Mouse (Mus musculus): ENCODE results near the gene Kdm6b. TPM values are rescaled to one million over a fixed set of nuclear protein-coding genes. Genes with fewer than 3 reads are reported as not detected.
A peak's percentile ranks its signal among the peaks of the same experiment; 100 is the strongest.

The Kdm6b gene
- total and polyA plus RNA-seq, 3 experiments, result 0.66 to 7.2 (median 5.7) TPM

- dilution Hi-C loops (cut with MboI; ENCODE audit: extremely low pct_ligation_motif_present, extremely low pct_unique_long_range_greater_than_20kb, low sequenced_read_pairs), result no loop called here
- DNase-seq (ENCODE audit: extremely low read depth), result peak; percentile 93
- peaks cover 13 to 39% of the 10 kb centered on the region in 2 experiments for H3K36me3 ChIP-seq (replicated peaks in 1 of 2; ENCODE audit: control insufficient read depth in 1 of 2, insufficient read depth in 1 of 2, low read length in 1 of 2)
- peaks cover 3% of the 10 kb centered on the region; the same call in 1 of the 2 replicates for H3K79me2 ChIP-seq (replicated peaks; ENCODE audit: control insufficient read depth, extremely low read depth, insufficient read depth, poor library complexity, severe bottlenecking)
- H3K9me3 ChIP-seq (replicated peaks; ENCODE audit: low read length), result no peaks in the 10 kb centered on the region
- TF ChIP-seq NELFE (IDR thresholded peaks at IDR 0.05; ENCODE audit: low read depth, low read length) (peak; percentile 56), ETS1 (conservative IDR thresholded peaks at IDR 0.05; ENCODE audit: low read depth, low read length) (no peak), MAZ (IDR thresholded peaks at IDR 0.05; ENCODE audit: low read depth, low read length) (peak; percentile 67; the same call in 1 of the 2 replicates), TBP (conservative IDR thresholded peaks at IDR 0.05; ENCODE audit: low read depth, low read length) (no peak; the same call in 1 of the 2 replicates), EP300 (IDR thresholded peaks at IDR 0.05; ENCODE audit: low read length) (no peak; the same call in 1 of the 2 replicates), ELF1 (IDR thresholded peaks at IDR 0.05; ENCODE audit: low read depth, low read length) (peak; percentile 45), MXI1 (IDR thresholded peaks at IDR 0.05; ENCODE audit: low read depth, low read length) (no peak), USF2 (conservative IDR thresholded peaks at IDR 0.05; ENCODE audit: low read depth, low read length) (no peak), CHD1 (IDR thresholded peaks at IDR 0.05; ENCODE audit: low read depth, low read length) (no peak), NRF1 (IDR thresholded peaks at IDR 0.05; ENCODE audit: low read depth, low read length) (peak; percentile 82), RAD21 (IDR thresholded peaks at IDR 0.05; ENCODE audit: low read depth, low read length) (no peak), IRF4 (IDR thresholded peaks at IDR 0.05; ENCODE audit: low read depth, low read length) (peak; percentile 31; the same call in 1 of the 2 replicates), USF1 (IDR thresholded peaks at IDR 0.05; ENCODE audit: low read depth, low read length) (no peak), HCFC1 (IDR thresholded peaks at IDR 0.05; ENCODE audit: low read depth, low read length) (peak; percentile 14; the same call in 1 of the 2 replicates), ZNF384 (IDR thresholded peaks at IDR 0.05; ENCODE audit: low read depth, low read length) (peak; percentile 83), RCOR1 (conservative IDR thresholded peaks at IDR 0.05; ENCODE audit: low read depth, low read length) (0 out of 2 replicates have a peak, but pooled peaks have one; percentile 15), POLR2A (IDR thresholded peaks at IDR 0.05; ENCODE audit: low read depth, low read length) (peak; percentile 80), TCF12 (IDR thresholded peaks at IDR 0.05; ENCODE audit: low read depth, low read length) (peak; percentile 47; the same call in 1 of the 2 replicates)
- H3K4me1 ChIP-seq (ENCODE audit: control insufficient read depth in 1 of 2, insufficient read depth in 2 of 2), result peaks cover 5 to 39% of the 10 kb centered on the region in 2 experiments
- H3K4me2 ChIP-seq (ENCODE audit: insufficient read depth, low read depth, poor library complexity, severe bottlenecking), result peak overlapping the region; percentile 96
- H3K27ac ChIP-seq (ENCODE audit: insufficient read depth, low read depth), result peak overlapping the region; percentile 13
- H3K9ac ChIP-seq (ENCODE audit: insufficient read depth, low read depth), result peak overlapping the region; percentile 100
- H3K27me3 ChIP-seq (replicated peaks), result no peaks in the 10 kb centered on the region
- peak overlapping the region; percentile 33 to 78 (median 76) for H3K4me3 ChIP-seq (replicated peaks in 1 of 3; ENCODE audit: low read depth in 2 of 3, low read length in 2 of 3, poor library complexity in 1 of 3)
- in situ Hi-C loops (cut with MboI; ENCODE audit: low pct_ligation_motif_present, low pct_unique_long_range_greater_than_20kb, low sequenced_read_pairs), result loop anchor here (5.0 kb wide), 2 partner anchors 34 to 99 kb away; no protein-coding TSS in a partner anchor
Observed at GRCm38 (mm10) chr11:69366157-69366854, 47.2 kb downstream of the Kdm6b start.

GRCm38 (mm10) chr11:69365722-69366121 lies 47.8 kb downstream of the Kdm6b start:
- H3K9me3 ChIP-seq (replicated peaks; ENCODE audit: low read length), result no peaks in the 10 kb centered on the region
- H3K27me3 ChIP-seq (replicated peaks), result no peaks in the 10 kb centered on the region
- peak overlapping the region; percentile 100 for H3K9ac ChIP-seq (ENCODE audit: insufficient read depth, low read depth)
- H3K79me2 ChIP-seq (replicated peaks; ENCODE audit: control insufficient read depth, extremely low read depth, insufficient read depth, poor library complexity, severe bottlenecking), result peaks cover 3% of the 10 kb centered on the region; the same call in 1 of the 2 replicates
- peaks cover 5 to 33% of the 10 kb centered on the region in 2 experiments for H3K4me1 ChIP-seq (ENCODE audit: control insufficient read depth in 1 of 2, insufficient read depth in 2 of 2)
- 0 out of 2 replicates have a peak overlapping the region, but pooled peaks have one; percentile 96 for H3K4me2 ChIP-seq (ENCODE audit: insufficient read depth, low read depth, poor library complexity, severe bottlenecking)
- DNase-seq (ENCODE audit: extremely low read depth), result no peak
- in situ Hi-C loops (cut with MboI; ENCODE audit: low pct_ligation_motif_present, low pct_unique_long_range_greater_than_20kb, low sequenced_read_pairs), result loop anchor here (5.0 kb wide), 2 partner anchors 33 to 98 kb away; no protein-coding TSS in a partner anchor
- H3K27ac ChIP-seq (ENCODE audit: insufficient read depth, low read depth), result peak overlapping the region; percentile 13; the same call in 1 of the 2 replicates
- peak overlapping the region in 2 of 3 experiments; percentile 33 to 76 for H3K4me3 ChIP-seq (replicated peaks in 1 of 3; ENCODE audit: low read depth in 2 of 3, low read length in 2 of 3, poor library complexity in 1 of 3)
- TF ChIP-seq CHD2 (IDR thresholded peaks at IDR 0.05; ENCODE audit: low read length) (no peak), USF1 (IDR thresholded peaks at IDR 0.05; ENCODE audit: low read depth, low read length) (no peak), MAZ (IDR thresholded peaks at IDR 0.05; ENCODE audit: low read depth, low read length) (no peak), USF2 (conservative IDR thresholded peaks at IDR 0.05; ENCODE audit: low read depth, low read length) (no peak), RAD21 (IDR thresholded peaks at IDR 0.05; ENCODE audit: low read depth, low read length) (no peak), HCFC1 (IDR thresholded peaks at IDR 0.05; ENCODE audit: low read depth, low read length) (no peak), JUN (IDR thresholded peaks at IDR 0.05; ENCODE audit: insufficient read depth, low read depth, low read length) (no peak), ETS1 (conservative IDR thresholded peaks at IDR 0.05; ENCODE audit: low read depth, low read length) (no peak), NELFE (IDR thresholded peaks at IDR 0.05; ENCODE audit: low read depth, low read length) (no peak), SMC3 (IDR thresholded peaks at IDR 0.05; ENCODE audit: low read depth, low read length) (no peak), IRF4 (IDR thresholded peaks at IDR 0.05; ENCODE audit: low read depth, low read length) (no peak), ZMIZ1 (IDR thresholded peaks at IDR 0.05; ENCODE audit: low read depth, low read length) (no peak), CHD1 (IDR thresholded peaks at IDR 0.05; ENCODE audit: low read depth, low read length) (no peak), ELF1 (IDR thresholded peaks at IDR 0.05; ENCODE audit: low read depth, low read length) (no peak), ZKSCAN1 (IDR thresholded peaks at IDR 0.05; ENCODE audit: borderline replicate concordance, low read depth, low read length) (no peak), MAX (IDR thresholded peaks at IDR 0.05; ENCODE audit: low read length) (no peak), RCOR1 (conservative IDR thresholded peaks at IDR 0.05; ENCODE audit: low read depth, low read length) (no peak), JUND (conservative IDR thresholded peaks at IDR 0.05; ENCODE audit: low read depth, low read length) (no peak), ZNF384 (IDR thresholded peaks at IDR 0.05; ENCODE audit: low read depth, low read length) (no peak), MAFK (IDR thresholded peaks at IDR 0.05; ENCODE audit: insufficient replicate concordance, low read length) (no peak)
- dilution Hi-C loops (cut with MboI; ENCODE audit: extremely low pct_ligation_motif_present, extremely low pct_unique_long_range_greater_than_20kb, low sequenced_read_pairs), result no loop called here
- H3K36me3 ChIP-seq (replicated peaks in 1 of 2; ENCODE audit: control insufficient read depth in 1 of 2, insufficient read depth in 1 of 2, low read length in 1 of 2), result peaks cover 18 to 43% of the 10 kb centered on the region in 2 experiments
